Mouse (Mus musculus): ENCODE data around the gene Zfp938. TPM values are rescaled to one million over a fixed set of nuclear protein-coding genes. Genes with fewer than 3 reads are reported as not detected.

Gene Zfp938
- polyA plus RNA-seq (2015; fragmentation: Nextera tagmentation; extraction: Ambion mirVana), result 23.2 and 24.6 TPM in 2 replicates

GRCm38 (mm10) chr10:82240742-82241400, at the start of gene Zfp938:
Gene Zfp938 (minus strand): TSS chr10:82241280.
- H3K36me3 ChIP-seq, result peaks cover 24% of the 10 kb centered on the region
- H3K27me3 ChIP-seq, result 0 out of 2 replicates have a peak, but pooled peaks cover 4% of the 10 kb centered on the region
- H3K9me3 ChIP-seq, result peaks cover 23% of the 10 kb centered on the region
- ATAC-seq (ENCODE audit: low FRiP score), result peak; percentile 100
- H3K4me2 ChIP-seq, result peak within 1 kb of the TSS; percentile 63
- peak within 1 kb of the TSS; percentile 89 for H3K27ac ChIP-seq
- 3% methylated on average over 27 of the region's 27 CpGs for WGBS
- peak within 1 kb of the TSS; percentile 72 for H3K4me3 ChIP-seq
- H3K4me1 ChIP-seq (replicated peaks), result peaks cover 13% of the 10 kb centered on the region
- H3K9ac ChIP-seq, result peak within 1 kb of the TSS; percentile 85

GRCm38 (mm10) chr10:82257331-82257730, 16.3 kb upstream of the Zfp938 start:
- no peak for ATAC-seq (ENCODE audit: low FRiP score)
- H3K27me3 ChIP-seq, result no peaks in the 10 kb centered on the region
- H3K27ac ChIP-seq, result no peak overlapping the region
- no peaks in the 10 kb centered on the region for H3K9me3 ChIP-seq
- WGBS, result 88% methylated on average over 2 of the region's 2 CpGs
- H3K36me3 ChIP-seq, result no peaks in the 10 kb centered on the region
- H3K4me1 ChIP-seq (replicated peaks), result no peaks in the 10 kb centered on the region
- no peak overlapping the region for H3K9ac ChIP-seq
- H3K4me2 ChIP-seq, result no peak overlapping the region
- H3K4me3 ChIP-seq, result no peak overlapping the region

GRCm38 (mm10) chr10:82245021-82245420, 3.9 kb upstream of the Zfp938 start:
- no peak overlapping the region for H3K9ac ChIP-seq
- no peak overlapping the region for H3K27ac ChIP-seq
- 0 out of 2 replicates have a peak, but pooled peaks cover 4% of the 10 kb centered on the region for H3K27me3 ChIP-seq
- H3K4me1 ChIP-seq (replicated peaks), result peaks cover 5% of the 10 kb centered on the region
- no peak overlapping the region for H3K4me2 ChIP-seq
- no peaks in the 10 kb centered on the region for H3K9me3 ChIP-seq
- H3K36me3 ChIP-seq, result no peaks in the 10 kb centered on the region
- no peak overlapping the region for H3K4me3 ChIP-seq
- ATAC-seq (ENCODE audit: low FRiP score), result no peak

- ATAC-seq (ENCODE audit: low FRiP score), result no peak; the same call in 1 of the 2 replicates
- Histone ChIP-seq H3K9me3 (peaks cover 22% of the 10 kb centered on the region), H3K36me3 (peaks cover 19% of the 10 kb centered on the region), H3K4me1 (replicated peaks) (peaks cover 13% of the 10 kb centered on the region), H3K27me3 (0 out of 2 replicates have a peak, but pooled peaks cover 4% of the 10 kb centered on the region), H3K4me2 (peak overlapping the region; percentile 63), H3K27ac (peak overlapping the region; percentile 89; the same call in 1 of the 2 replicates), H3K9ac (peak overlapping the region; percentile 85), H3K4me3 (peak overlapping the region; percentile 72)
- WGBS, result 74% methylated on average over 5 of the region's 5 CpGs
Observed at GRCm38 (mm10) chr10:82241401-82241788, 315 bp upstream of the Zfp938 start.

- ATAC-seq (ENCODE audit: low FRiP score), result peak; percentile 100
- Histone ChIP-seq H3K27me3 (no peaks in the 10 kb centered on the region), H3K4me1 (replicated peaks) (peaks cover 10% of the 10 kb centered on the region), H3K9me3 (0 out of 2 replicates have a peak, but pooled peaks cover 7% of the 10 kb centered on the region), H3K4me3 (peak overlapping the region; percentile 61), H3K4me2 (peak overlapping the region; percentile 74), H3K27ac (peak overlapping the region; percentile 97), H3K36me3 (no peaks in the 10 kb centered on the region), H3K9ac (peak overlapping the region; percentile 83)
- WGBS, result 7% methylated on average over 47 of the region's 47 CpGs
Observed at GRCm38 (mm10) chr10:82178257-82179064, 62.6 kb downstream of the Zfp938 start.

Other genes with a start within 250 kb of the Zfp938 start
- 13.9 and 14.4 TPM in 2 replicates for gene Zfp873, start 193.2 kb downstream of the Zfp938 start, polyA plus RNA-seq (2015; fragmentation: Nextera tagmentation; extraction: Ambion mirVana)
- gene BC024063, start 157.9 kb downstream of the Zfp938 start, polyA plus RNA-seq (2015; fragmentation: Nextera tagmentation; extraction: Ambion mirVana), result 7.1 and 7.6 TPM in 2 replicates
- gene AU041133, start 113.3 kb downstream of the Zfp938 start, polyA plus RNA-seq (2015; fragmentation: Nextera tagmentation; extraction: Ambion mirVana), result 9.1 and 9.6 TPM in 2 replicates
- gene 4932415D10Rik, start 75.3 kb upstream of the Zfp938 start, polyA plus RNA-seq (2015; fragmentation: Nextera tagmentation; extraction: Ambion mirVana), result not detected in 2 replicates
- 18.0 and 19.5 TPM in 2 replicates for gene Gm4924, start 113.0 kb upstream of the Zfp938 start, polyA plus RNA-seq (2015; fragmentation: Nextera tagmentation; extraction: Ambion mirVana)